Mouse (Mus musculus) E14TG2a.4 (cell line): ENCODE measurements around the gene Psg19.
"Not testable (repeated sequence)": the region's sequence is repeated elsewhere in the genome, so short reads cannot be mapped to it uniquely, and the experiment has no call there.

Experiments used
- H3K27me3 ChIP-seq: 2 replicates; pipeline ENCODE4 v1.6.1; 2014; ENCODE audit warnings: low read length, control low read depth; ENCODE audit not compliant: insufficient read depth
- H3K36me3 ChIP-seq: 2 replicates; pipeline ENCODE4 v1.6.1; 2014; ENCODE audit warnings: low read length, control low read depth; ENCODE audit not compliant: insufficient read depth
- H3K4me1 ChIP-seq: replicated peaks from 2 replicates; pipeline ENCODE4 v1.6.1; 2014; ENCODE audit warnings: low read depth, low read length, control low read depth
- H3K4me3 ChIP-seq: replicated peaks from 2 replicates; pipeline ENCODE4 v1.5.1; 2014; ENCODE audit warnings: mild to moderate bottlenecking, low read length
- H3K9me3 ChIP-seq: 2 replicates; pipeline ENCODE4 v1.6.1; 2014; ENCODE audit warnings: low read length, control low read depth
- CTCF ChIP-seq: conservative IDR thresholded peaks from 2 replicates; pipeline ENCODE4 v1.5.1; 2014; ENCODE audit warnings: low read length
- NANOG ChIP-seq: IDR thresholded peaks from 2 replicates; pipeline ENCODE4 v1.6.1; 2014; ENCODE audit warnings: borderline replicate concordance, low read length, mixed read lengths
- POU5F1 ChIP-seq: IDR thresholded peaks from 2 replicates; pipeline ENCODE4 v1.6.1; 2014; ENCODE audit warnings: low read length, borderline replicate concordance

The Psg19 gene

DNA sequence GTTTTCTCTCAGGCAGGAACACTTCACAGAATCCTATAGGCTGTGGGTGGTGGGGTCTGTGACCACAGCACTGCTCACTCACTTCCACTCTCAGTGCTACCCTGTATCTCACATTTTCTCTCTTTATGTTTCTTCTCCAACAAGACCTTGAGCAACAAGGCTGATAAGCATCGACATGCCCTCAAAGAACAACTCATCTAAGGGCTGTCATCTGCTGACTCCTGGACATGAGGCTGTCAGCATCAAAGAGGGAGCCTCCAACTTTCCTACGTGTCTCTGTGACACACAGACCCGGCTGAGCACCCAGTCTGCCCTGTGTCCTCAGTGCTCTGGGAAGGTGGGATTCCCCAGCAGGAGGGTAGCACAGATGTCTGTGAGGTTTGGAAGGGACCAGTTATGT, 23.2 kb upstream of the Psg19 start, which contains the start of gene Psg17:
Gene Psg17 (minus strand): TSS at position 101 of the 400 bp plus-strand sequence.
- Histone ChIP-seq H3K27me3 (no peaks in the 10 kb centered on the region), H3K9me3 (peaks cover 32% of the 10 kb centered on the region), H3K36me3 (no peaks in the 10 kb centered on the region), H3K4me1 (no peaks in the 10 kb centered on the region), H3K4me3 (no peak within 1 kb of the TSS)
- TF ChIP-seq NANOG = no peak
- no peak for TF ChIP-seq POU5F1
- no peak for TF ChIP-seq CTCF

DNA sequence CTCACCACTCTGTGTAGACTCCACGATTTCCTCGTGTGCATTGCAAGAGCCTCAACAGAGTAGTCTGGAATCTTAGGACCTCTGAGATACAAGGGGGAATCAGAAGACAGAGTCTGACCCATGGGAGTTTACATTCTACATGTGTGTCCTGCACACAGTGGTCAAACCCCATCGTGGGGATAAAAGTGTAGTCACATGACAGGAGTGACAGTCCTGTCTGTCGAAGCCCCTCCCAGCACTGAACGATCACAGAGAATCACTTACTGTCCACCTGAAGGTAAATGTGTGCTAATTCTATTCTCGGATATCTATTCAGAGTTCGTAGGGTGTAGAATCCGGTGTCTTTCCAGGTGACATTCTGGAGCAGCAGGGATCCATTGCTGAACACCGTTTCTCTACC, 20.0 kb upstream of the Psg19 start:
- no peak overlapping the region for H3K4me3 ChIP-seq
- TF ChIP-seq NANOG (no peak), POU5F1 (no peak), CTCF (no peak)
- peaks cover 14% of the 10 kb centered on the region for H3K9me3 ChIP-seq
- no peaks in the 10 kb centered on the region for H3K27me3 ChIP-seq
- H3K36me3 ChIP-seq = no peaks in the 10 kb centered on the region
- H3K4me1 ChIP-seq = no peaks in the 10 kb centered on the region

DNA sequence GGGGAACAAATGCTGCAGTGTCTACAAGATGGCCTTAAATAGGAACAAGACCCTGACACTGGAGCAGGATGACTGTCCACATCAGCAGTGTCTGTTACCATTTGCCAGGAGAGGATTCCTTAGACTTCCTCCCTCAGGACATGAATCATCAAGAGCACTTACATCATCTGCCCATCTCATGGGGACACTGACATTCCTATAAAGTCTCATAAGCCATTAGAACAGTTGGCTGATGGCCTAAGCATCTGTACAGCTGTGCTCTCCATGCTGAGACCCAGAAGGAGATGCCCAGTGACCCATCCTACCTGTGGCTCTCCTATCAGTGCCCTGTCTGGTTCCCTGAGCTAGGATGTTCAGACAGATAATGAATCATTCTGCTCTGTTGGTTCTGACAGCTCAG, 5.2 kb upstream of the Psg19 start:
- no peaks in the 10 kb centered on the region for H3K36me3 ChIP-seq
- no peaks in the 10 kb centered on the region for H3K9me3 ChIP-seq
- TF ChIP-seq POU5F1 (no peak), NANOG (no peak), CTCF (no peak)

DNA sequence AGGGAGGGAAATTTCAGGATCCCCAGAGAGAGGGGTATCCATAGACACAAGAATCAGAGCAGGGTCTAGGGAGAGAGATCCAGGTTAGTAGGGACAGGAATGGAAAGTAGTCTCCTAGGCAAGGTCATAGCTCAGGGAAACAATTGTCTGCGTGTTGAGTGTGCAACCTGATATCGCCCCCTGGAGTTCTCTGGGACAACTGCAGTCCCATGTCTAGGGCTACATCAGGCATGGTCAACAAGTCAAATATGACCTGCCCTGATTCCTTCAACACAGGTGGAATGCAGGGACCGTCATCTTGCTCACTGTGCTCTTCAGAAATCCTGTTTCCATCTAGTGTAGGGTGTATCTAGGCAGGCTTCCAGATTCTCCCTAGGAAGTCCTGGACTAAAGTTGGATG, 809 bp upstream of the Psg19 start:
- peaks cover 4% of the 10 kb centered on the region; the same call in 1 of the 2 replicates for H3K9me3 ChIP-seq
- no peaks in the 10 kb centered on the region for H3K27me3 ChIP-seq
- no peaks in the 10 kb centered on the region for H3K36me3 ChIP-seq
- H3K4me1 ChIP-seq = no peaks in the 10 kb centered on the region
- TF ChIP-seq NANOG = no peak
- peak; percentile 54 for TF ChIP-seq CTCF
- TF ChIP-seq POU5F1 = no peak
- H3K4me3 ChIP-seq = no peak overlapping the region

More for the DNA sequence above, 5.2 kb upstream of the Psg19 start:
- no peak overlapping the region for H3K4me3 ChIP-seq
- H3K27me3 ChIP-seq = no peaks in the 10 kb centered on the region
- no peaks in the 10 kb centered on the region for H3K4me1 ChIP-seq

- not testable (repeated sequence) for H3K36me3 ChIP-seq
These were observed 7.6 kb downstream of the Psg19 start for GRCm38 (mm10) chr7:18790671-18791070.

GRCm38 (mm10) chr7:18781301-18781700, 17.0 kb downstream of the Psg19 start:
- peaks cover 35% of the 10 kb centered on the region for H3K9me3 ChIP-seq
- TF ChIP-seq CTCF = 0 out of 2 replicates have a peak, but pooled peaks have one; percentile 2
- H3K4me1 ChIP-seq, H3K4me3 ChIP-seq, H3K36me3 ChIP-seq, H3K27me3 ChIP-seq: not testable (repeated sequence)

More at GRCm38 (mm10) chr7:18790671-18791070, 7.6 kb downstream of the Psg19 start:
- H3K27me3 ChIP-seq, H3K4me3 ChIP-seq, H3K4me1 ChIP-seq, H3K9me3 ChIP-seq: not testable (repeated sequence)

GRCm38 (mm10) chr7:18779337-18779781, 19.0 kb downstream of the Psg19 start:
- no peaks in the 10 kb centered on the region for H3K4me1 ChIP-seq
- H3K9me3 ChIP-seq = peaks cover 24% of the 10 kb centered on the region
- H3K4me3 ChIP-seq = no peak overlapping the region
- H3K27me3 ChIP-seq = no peaks in the 10 kb centered on the region
- TF ChIP-seq NANOG = no peak
- no peak for TF ChIP-seq POU5F1
- TF ChIP-seq CTCF = no peak
- no peaks in the 10 kb centered on the region for H3K36me3 ChIP-seq

- H3K9me3 ChIP-seq = peaks cover 39% of the 10 kb centered on the region
- not testable (repeated sequence) for H3K27me3 ChIP-seq, H3K4me1 ChIP-seq, H3K36me3 ChIP-seq, H3K4me3 ChIP-seq
These were observed 35.4 kb downstream of the Psg19 start for GRCm38 (mm10) chr7:18762885-18763284.

- H3K36me3 ChIP-seq, H3K27me3 ChIP-seq, H3K4me1 ChIP-seq, H3K4me3 ChIP-seq: not testable (repeated sequence)
- H3K9me3 ChIP-seq = peaks cover 43% of the 10 kb centered on the region
These were observed 38.2 kb downstream of the Psg19 start for GRCm38 (mm10) chr7:18760152-18760551.
